Mouse (Mus musculus): ENCODE measurements around the gene Bok. TPM values are rescaled to one million over a fixed set of nuclear protein-coding genes. Genes with fewer than 3 reads are reported as not detected.
A peak's percentile ranks its signal among the peaks of the same experiment; 100 is the strongest.

Bok gene
- total and polyA plus RNA-seq, 3 experiments = 0.17 TPM; not detected in 2

- peak; percentile 39 to 43; a peak in 2 of 4 replicates for TF ChIP-seq EP300 (IDR thresholded peaks at IDR 0.05; ENCODE audit: low read depth in 1 of 2, low read length in 2 of 2)
- TF ChIP-seq GATA1 (IDR thresholded peaks at IDR 0.05; ENCODE audit: low read depth, low read length) = peak; percentile 51
- no peak for TF ChIP-seq ZMIZ1 (IDR thresholded peaks at IDR 0.05; ENCODE audit: low read depth, low read length)
- no peak for TF ChIP-seq USF2 (IDR thresholded peaks at IDR 0.05; ENCODE audit: borderline replicate concordance in 1 of 2, insufficient read depth in 1 of 2, low read depth in 1 of 2, low read length in 2 of 2)
- TF ChIP-seq MXI1 (IDR thresholded peaks at IDR 0.05; ENCODE audit: low read depth, low read length) = peak; percentile 73; the same call in 1 of the 2 replicates
- TF ChIP-seq TBP (IDR thresholded peaks at IDR 0.05; ENCODE audit: low read depth, low read length) = 0 out of 2 replicates have a peak, but pooled peaks have one; percentile 37
- peak; percentile 59; the same call in 1 of the 2 replicates for TF ChIP-seq GABPA (IDR thresholded peaks at IDR 0.05; ENCODE audit: low read depth, low read length)
- no peak for TF ChIP-seq CHD2 (IDR thresholded peaks at IDR 0.05; ENCODE audit: low read length)
- TF ChIP-seq MAFK (IDR thresholded peaks at IDR 0.05; ENCODE audit: borderline replicate concordance, low read depth, low read length) = no peak
- TF ChIP-seq SIN3A (IDR thresholded peaks at IDR 0.05; ENCODE audit: low read length) = peak; percentile 47; the same call in 1 of the 2 replicates
- H3K27me3 ChIP-seq (ENCODE audit: control insufficient read depth in 1 of 2, insufficient read depth in 2 of 2, low read length in 2 of 2) = no peaks in the 10 kb centered on the region
- peak overlapping the region; percentile 39 for H3K9ac ChIP-seq (ENCODE audit: control insufficient read depth, low read depth, low read length, poor library complexity, severe bottlenecking)
- H3K4me3 ChIP-seq (ENCODE audit: control insufficient read depth in 1 of 2, insufficient read depth in 1 of 2, low read depth in 2 of 2, low read length in 2 of 2) = peak overlapping the region; percentile 5 to 17
- peaks cover 0 to 19% of the 10 kb centered on the region in 2 experiments; a peak in 2 of 4 replicates for H3K36me3 ChIP-seq (ENCODE audit: control insufficient read depth in 1 of 2, insufficient read depth in 2 of 2, low read length in 2 of 2)
- peak; percentile 79 for DNase-seq (ENCODE audit: low read depth, low spot score)
- peaks cover 20 to 26% of the 10 kb centered on the region in 2 experiments for H3K4me1 ChIP-seq (ENCODE audit: control insufficient read depth in 1 of 2, insufficient read depth in 2 of 2, low read length in 2 of 2)
- H3K9me3 ChIP-seq (replicated peaks; ENCODE audit: insufficient read depth, low read length) = no peaks in the 10 kb centered on the region
- no peaks in the 10 kb centered on the region for H3K79me2 ChIP-seq (ENCODE audit: control insufficient read depth, insufficient read depth, low read length, poor library complexity)
- H3K27ac ChIP-seq (ENCODE audit: control insufficient read depth, low read depth, low read length) = peak overlapping the region; percentile 74
Measured at GRCm38 (mm10) chr1:93649604-93650172, 35.8 kb upstream of the Bok start.

GRCm38 (mm10) chr1:93654275-93654674, 31.2 kb upstream of the Bok start:
- Histone ChIP-seq H3K4me3 (ENCODE audit: control insufficient read depth in 1 of 2, insufficient read depth in 1 of 2, low read depth in 2 of 2, low read length in 2 of 2) (peak overlapping the region; percentile 3 to 27; a peak in 2 of 4 replicates), H3K4me1 (ENCODE audit: control insufficient read depth in 1 of 2, insufficient read depth in 2 of 2, low read length in 2 of 2) (peaks cover 19 to 22% of the 10 kb centered on the region in 2 experiments), H3K9me3 (replicated peaks; ENCODE audit: insufficient read depth, low read length) (no peaks in the 10 kb centered on the region), H3K27me3 (ENCODE audit: control insufficient read depth in 1 of 2, insufficient read depth in 2 of 2, low read length in 2 of 2) (no peaks in the 10 kb centered on the region), H3K79me2 (ENCODE audit: control insufficient read depth, insufficient read depth, low read length, poor library complexity) (no peaks in the 10 kb centered on the region), H3K36me3 (ENCODE audit: control insufficient read depth in 1 of 2, insufficient read depth in 2 of 2, low read length in 2 of 2) (peaks cover 0 to 20% of the 10 kb centered on the region in 2 experiments; a peak in 2 of 4 replicates), H3K27ac (ENCODE audit: control insufficient read depth, low read depth, low read length) (no peak overlapping the region), H3K9ac (ENCODE audit: control insufficient read depth, low read depth, low read length, poor library complexity, severe bottlenecking) (peak overlapping the region; percentile 0)
- peak; percentile 75 for DNase-seq (ENCODE audit: low read depth, low spot score)
- TF ChIP-seq ZMIZ1 (IDR thresholded peaks at IDR 0.05; ENCODE audit: low read depth, low read length) = no peak
- TF ChIP-seq EP300 (IDR thresholded peaks at IDR 0.05; ENCODE audit: low read depth in 1 of 2, low read length in 2 of 2) = peak in 1 of 2 experiments; percentile 65; a peak in 2 of 4 replicates
- peak; percentile 46; the same call in 1 of the 2 replicates for TF ChIP-seq MXI1 (IDR thresholded peaks at IDR 0.05; ENCODE audit: low read depth, low read length)
- peak; percentile 32; the same call in 1 of the 2 replicates for TF ChIP-seq SIN3A (IDR thresholded peaks at IDR 0.05; ENCODE audit: low read length)
- TF ChIP-seq ZC3H11A (IDR thresholded peaks at IDR 0.05; ENCODE audit: low read depth, low read length) = no peak
- TF ChIP-seq MEF2A (IDR thresholded peaks at IDR 0.05; ENCODE audit: extremely low read depth, insufficient replicate concordance, low read depth, low read length, poor library complexity, severe bottlenecking) = no peak
- no peak for TF ChIP-seq KAT2A (conservative IDR thresholded peaks at IDR 0.05; ENCODE audit: low read depth, low read length)
- TF ChIP-seq CHD1 (IDR thresholded peaks at IDR 0.05; ENCODE audit: low read depth, low read length) = no peak
- no peak for TF ChIP-seq UBTF (IDR thresholded peaks at IDR 0.05; ENCODE audit: borderline replicate concordance, insufficient read depth, low read depth, low read length)
- TF ChIP-seq TAL1 (IDR thresholded peaks at IDR 0.05; ENCODE audit: low read length) = no peak
- peak; percentile 57 for TF ChIP-seq ELF1 (IDR thresholded peaks at IDR 0.05; ENCODE audit: low read depth, low read length)
- no peak for TF ChIP-seq MYC (IDR thresholded peaks at IDR 0.05; ENCODE audit: low read depth, low read length)
- peak; percentile 97 for TF ChIP-seq GATA1 (IDR thresholded peaks at IDR 0.05; ENCODE audit: low read depth, low read length)
- TF ChIP-seq ZNF384 (IDR thresholded peaks at IDR 0.05; ENCODE audit: low read depth, low read length) = peak; percentile 39
- no peak for TF ChIP-seq CHD2 (IDR thresholded peaks at IDR 0.05; ENCODE audit: low read length)
- 0 out of 2 replicates have a peak, but pooled peaks have one; percentile 7 for TF ChIP-seq TCF12 (IDR thresholded peaks at IDR 0.05; ENCODE audit: low read depth, low read length)
- TF ChIP-seq RCOR1 (IDR thresholded peaks at IDR 0.05; ENCODE audit: low read depth, low read length) = peak; percentile 44; the same call in 1 of the 2 replicates
- TF ChIP-seq TBP (IDR thresholded peaks at IDR 0.05; ENCODE audit: low read depth, low read length) = no peak

All from MEL (cell line).